Mouse (Mus musculus) testis, adult 2 months (tissue): ENCODE data around the gene AW822073.

ENCODE experiments used
- CTCF ChIP-seq: fragments of 200-500 bp; IDR thresholded peaks from 2 replicates; pipeline ENCODE4 v1.5.1; 2012; ENCODE audit warnings: low read depth, mild to moderate bottlenecking, inconsistent platforms, low read length, moderate library complexity; ENCODE audit not compliant: control insufficient read depth, insufficient read depth, insufficient replicate concordance
- POLR2A ChIP-seq: fragments of 200-500 bp; IDR thresholded peaks from 2 replicates; pipeline ENCODE4 v1.6.1; 2012; ENCODE audit warnings: low read depth, mild to moderate bottlenecking, inconsistent platforms, low read length, moderate library complexity; ENCODE audit not compliant: control insufficient read depth

DNA sequence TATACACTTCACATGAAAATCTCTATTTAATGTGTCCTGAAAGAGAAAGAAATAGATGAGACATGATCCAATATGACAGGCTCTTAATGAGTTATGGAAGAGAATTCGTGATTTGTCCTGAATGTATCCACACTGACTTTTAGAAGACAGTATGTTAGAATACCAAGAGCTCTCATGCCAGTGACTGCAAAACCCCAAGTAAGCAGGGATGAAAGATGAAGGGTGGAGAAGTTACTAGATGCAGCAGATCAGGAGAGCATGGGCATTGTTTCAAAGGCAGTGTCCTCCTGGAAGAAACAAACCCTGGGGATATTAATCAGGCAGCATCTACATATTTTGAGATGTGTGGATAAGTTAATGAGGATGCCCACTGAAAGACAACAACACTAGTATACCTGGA, 14.2 kb downstream of the AW822073 start:
- no peak for TF ChIP-seq CTCF
- no peak for TF ChIP-seq POLR2A
